Mouse (Mus musculus): Measurements from ENCODE around the gene Slc16a12.
"Not testable (repeated sequence)": the region's sequence is repeated elsewhere in the genome, so short reads cannot be mapped to it uniquely, and the experiment has no call there.

Gene Slc16a12

DNA sequence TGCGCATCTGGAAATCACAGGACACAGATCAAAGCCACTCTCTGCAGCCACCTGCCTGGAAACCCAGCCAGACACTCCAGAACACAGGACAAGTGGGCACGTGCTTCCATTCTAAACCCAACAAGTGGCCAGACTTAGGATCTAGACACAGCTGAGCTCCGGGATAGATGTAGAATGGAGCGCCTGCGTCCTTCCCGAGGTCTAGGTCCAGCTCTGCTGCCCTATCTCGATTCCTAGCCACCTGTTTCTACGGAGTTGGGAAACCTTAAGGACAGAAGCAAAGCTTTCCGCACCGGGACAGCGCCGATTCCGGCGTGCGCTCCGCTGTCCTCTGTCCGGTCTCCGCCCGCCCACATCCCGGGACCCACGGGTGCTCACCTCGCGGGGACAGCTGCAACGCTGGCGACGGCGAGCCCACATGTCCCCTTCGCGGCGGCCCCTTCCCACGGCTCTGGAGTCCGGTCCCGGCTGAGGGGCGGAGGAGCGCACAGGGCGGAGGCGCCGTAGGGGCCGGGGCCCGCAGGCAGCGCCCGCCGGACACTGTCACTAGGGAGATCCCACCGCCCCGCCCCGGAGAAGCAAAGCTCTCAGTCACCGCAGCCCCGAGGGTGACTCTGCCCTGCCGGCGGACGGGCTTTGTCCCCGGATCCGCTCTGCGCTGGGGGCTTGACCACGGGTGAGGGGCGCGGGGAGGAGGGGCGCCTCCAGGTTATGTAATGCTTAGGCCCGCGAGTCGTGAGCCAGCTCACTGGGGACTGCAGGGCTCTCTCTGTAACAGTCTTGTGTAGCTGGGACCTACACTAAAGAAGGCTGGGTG is at the start of gene Slc16a12:
Gene Slc16a12 (minus strand): TSS at position 602 of the 817 bp plus-strand sequence.
- DNase-seq (ENCODE audit: low spot score), result peak; percentile 63

DNA sequence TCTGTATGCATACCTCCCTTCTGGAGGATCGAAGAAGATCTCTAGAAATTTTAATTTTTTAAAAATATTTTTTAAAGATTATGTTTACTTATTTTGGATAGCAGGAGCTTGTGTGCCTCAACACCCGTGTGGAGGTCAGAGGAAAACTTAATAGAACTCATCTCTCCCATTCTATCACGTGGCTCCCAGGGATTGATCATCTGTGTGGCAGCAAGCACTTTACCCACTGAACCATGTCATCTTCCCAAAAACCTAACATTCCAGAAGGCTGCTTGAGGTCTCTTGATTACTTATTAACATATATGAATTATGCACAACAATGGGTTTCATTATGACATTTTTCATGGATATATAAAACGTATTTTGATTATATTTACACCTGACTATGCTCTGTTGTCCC is 49.3 kb upstream of the Slc16a12 start:
- no peak for DNase-seq (ENCODE audit: low spot score)

GRCm38 (mm10) chr19:34782491-34782890 is 35.4 kb upstream of the Slc16a12 start:
- no peak for DNase-seq (ENCODE audit: low spot score)

DNA sequence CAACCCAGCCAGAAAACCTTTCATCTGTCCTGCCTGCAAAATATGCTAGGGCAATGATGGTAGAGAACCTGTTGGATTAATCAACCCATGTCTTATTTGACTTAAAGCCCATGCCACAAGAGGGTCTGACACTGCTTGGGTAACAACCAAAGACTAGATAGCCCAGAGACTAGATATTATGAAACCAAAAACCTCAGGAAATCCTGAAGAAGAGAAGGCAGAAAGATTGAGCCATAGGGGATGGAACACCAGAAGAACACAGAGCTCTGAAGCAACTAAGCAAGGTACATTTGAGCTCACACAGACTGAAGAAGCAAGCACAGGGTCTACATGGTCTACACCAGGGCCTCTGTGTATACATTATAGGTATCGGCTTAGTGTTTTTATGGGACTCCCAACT is 31.9 kb upstream of the Slc16a12 start:
- no peak for DNase-seq (ENCODE audit: low spot score)

DNA sequence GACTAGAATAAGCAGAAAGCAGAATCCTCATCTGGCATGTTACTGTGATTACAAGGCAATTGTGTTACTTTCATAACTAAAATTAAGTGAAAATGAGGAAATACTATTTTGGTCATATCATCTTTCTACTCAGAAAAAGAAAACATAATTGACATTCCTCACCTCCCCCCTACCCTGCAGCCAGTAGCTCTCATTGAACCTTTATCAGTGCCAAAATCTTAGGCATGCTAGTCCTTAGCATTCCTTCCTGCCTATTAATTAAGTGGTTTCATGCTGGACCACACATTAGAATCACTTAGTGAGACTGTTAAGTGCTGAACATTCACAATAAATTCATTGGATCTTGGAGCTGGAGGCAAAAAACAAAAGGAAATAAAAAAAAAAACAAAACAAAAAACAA is 31.0 kb upstream of the Slc16a12 start:
- no peak for DNase-seq (ENCODE audit: low spot score)

- peak; percentile 39 for DNase-seq (ENCODE audit: low spot score)
Measured at GRCm38 (mm10) chr19:34772775-34773174, 25.7 kb upstream of the Slc16a12 start.

GRCm38 (mm10) chr19:34770764-34771163 is 23.7 kb upstream of the Slc16a12 start:
- DNase-seq (ENCODE audit: low spot score), result no peak

GRCm38 (mm10) chr19:34758754-34759153 is 11.7 kb upstream of the Slc16a12 start:
- DNase-seq (ENCODE audit: low spot score), result peak; percentile 84

DNA sequence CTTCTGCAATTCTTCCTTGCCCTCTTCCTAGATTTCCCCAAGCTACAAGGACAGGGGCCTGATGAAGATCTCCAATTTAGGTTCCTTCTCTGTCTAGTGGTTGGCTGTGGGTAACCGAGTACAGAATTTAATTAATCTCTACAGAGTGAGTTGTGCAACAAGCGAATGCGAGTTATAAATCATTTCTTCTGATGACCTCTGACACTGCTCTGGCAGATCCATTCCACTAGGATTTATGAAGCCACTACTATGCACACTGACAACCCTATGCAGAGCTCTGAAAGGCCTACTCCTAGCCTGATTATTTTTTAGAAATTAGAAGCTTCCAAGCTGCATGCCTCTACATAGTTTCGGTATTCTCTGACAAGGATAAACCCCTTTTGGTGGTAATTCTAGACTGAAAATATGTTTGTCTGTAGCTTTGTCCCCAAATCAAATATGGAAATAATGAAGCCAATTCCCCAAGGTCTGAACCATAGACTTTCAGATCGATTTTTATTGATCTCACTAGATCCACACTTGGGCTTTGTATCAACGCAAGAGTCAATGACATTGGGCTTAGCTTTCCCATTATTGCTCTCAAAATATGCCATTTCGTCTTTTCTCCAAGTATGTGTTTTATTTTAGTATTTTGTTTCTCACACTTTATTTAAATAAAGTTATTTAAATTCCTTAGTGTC is 9.6 kb upstream of the Slc16a12 start:
- no peak for DNase-seq (ENCODE audit: low spot score)

DNA sequence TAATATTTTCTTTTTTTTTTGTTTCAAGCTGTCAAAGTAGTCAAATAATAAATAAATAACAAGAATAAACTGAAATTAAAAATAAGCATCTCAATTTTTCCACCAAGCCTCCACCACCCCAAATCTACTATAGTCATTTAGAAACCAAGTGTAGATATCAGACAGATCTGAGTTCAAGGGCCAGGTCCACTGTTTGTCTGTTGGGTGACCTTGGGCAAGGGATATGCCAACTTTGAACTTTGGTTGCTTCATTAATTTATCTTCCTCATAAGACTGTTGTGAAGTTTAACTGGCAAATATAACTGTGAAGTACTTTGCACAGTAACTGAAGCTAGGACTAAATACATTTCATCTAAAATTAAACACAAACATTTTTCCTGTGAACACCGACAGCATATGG is 8.6 kb upstream of the Slc16a12 start:
- DNase-seq (ENCODE audit: low spot score), result no peak

DNA sequence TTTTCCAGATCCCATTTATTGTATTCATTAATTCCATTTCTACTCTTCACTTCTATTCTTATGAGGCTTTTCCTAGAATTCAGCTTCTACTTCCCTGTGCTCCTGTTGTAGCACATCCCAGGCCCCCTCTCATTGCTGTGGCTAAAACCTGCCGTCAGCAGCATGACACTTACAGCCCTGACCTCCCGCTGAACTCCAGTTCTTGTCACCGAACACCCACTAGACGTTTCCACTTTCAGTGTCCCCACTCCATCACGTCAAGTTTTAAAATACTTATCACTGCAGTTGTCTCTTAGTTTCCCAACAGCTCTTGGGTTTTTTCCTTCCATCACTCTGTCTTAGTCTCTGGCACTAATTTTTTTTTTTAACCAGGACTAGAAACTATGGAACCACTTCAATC is 6.2 kb upstream of the Slc16a12 start:
- no peak for DNase-seq (ENCODE audit: low spot score)

DNA sequence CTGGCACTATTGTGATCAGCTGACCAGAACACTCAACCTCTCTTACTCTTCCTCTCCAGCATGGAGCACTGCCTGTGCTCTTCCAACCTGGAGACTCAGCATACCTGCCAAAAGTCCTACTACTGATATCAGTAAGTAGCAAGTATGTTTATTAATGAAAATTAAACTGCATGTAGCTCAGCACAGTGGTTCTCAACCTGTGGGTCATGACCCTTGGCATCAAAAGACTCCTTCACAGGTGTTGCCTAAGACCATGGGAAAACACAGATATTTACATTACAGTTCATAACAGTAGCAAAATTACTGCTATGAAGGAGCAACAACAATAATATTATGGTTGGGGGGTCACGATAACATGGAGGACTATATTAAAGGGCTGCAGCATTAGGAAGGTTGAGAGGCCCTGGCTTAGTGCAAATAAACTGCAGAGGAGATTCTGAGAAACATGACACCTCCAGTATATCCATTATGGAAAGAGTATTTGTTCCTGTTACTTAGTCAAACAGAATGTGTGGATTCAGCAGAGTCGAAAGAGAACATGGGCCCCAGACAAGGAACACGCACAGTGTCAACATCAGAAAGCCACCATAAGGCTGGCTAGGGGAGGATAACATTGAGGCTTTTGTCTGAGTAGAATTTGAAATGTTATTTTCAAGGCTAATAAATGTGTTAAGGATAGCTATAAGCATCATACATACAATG is 5.5 kb upstream of the Slc16a12 start:
- DNase-seq (ENCODE audit: low spot score), result no peak

DNA sequence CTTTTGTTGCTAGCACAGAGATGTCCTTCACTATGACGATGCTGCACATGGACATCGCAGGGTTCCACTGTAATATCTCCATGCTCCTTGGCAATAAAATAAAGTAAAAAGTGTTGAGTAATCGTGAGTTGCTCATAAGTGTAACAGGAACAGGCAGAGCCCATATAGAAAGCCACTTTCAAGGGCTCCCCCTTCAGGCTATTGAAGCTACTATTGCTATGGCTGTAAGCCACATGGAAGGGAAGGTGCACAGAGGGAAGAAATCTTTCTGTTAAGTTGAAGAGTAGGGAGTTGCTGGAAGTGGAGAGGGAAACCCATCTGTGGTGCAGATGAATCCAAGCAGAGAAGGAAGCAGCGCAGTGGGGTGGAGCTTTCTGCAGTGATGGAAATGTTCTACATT is 4.1 kb upstream of the Slc16a12 start:
- DNase-seq (ENCODE audit: low spot score), result no peak

DNA sequence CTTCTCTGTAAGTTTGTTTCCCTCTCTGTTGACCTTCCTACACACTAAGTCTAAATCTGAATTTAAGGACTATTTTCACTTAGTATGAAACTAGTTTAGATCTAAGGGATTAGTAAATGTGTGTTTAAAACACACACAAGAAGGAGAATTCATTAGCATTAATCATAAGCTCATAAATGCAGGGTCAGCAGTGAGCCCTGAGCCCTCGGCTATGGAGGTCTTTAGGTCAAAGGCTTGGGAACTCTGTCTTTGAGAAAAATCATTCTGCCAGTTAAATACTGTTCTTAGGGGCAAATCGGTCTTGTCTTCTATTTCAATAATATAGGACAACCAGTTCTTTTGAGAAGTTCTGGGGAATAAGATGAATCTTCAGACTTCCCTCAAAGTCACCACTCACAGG is 1.9 kb upstream of the Slc16a12 start:
- no peak for DNase-seq (ENCODE audit: low spot score)

DNA sequence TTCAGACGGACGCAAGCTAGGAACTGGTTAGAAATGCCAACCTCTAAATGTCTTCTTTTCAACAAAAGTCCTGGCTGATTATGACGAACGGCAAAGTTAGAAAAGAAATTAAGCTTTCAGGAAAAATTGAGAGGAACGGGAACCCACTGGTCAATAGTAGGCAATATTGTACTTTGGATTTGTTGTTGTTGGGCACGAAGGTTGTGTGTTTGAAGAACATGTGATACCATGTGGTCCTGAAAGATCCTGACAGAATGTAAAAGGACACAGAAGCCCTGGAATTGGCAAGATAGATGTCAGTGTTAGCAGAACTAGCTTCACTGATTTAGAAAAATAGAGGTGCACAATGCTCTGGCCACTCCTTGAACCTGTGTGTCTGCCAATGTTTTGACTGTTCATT is 880 bp upstream of the Slc16a12 start:
- not testable (repeated sequence) for DNase-seq (ENCODE audit: low spot score)

DNA sequence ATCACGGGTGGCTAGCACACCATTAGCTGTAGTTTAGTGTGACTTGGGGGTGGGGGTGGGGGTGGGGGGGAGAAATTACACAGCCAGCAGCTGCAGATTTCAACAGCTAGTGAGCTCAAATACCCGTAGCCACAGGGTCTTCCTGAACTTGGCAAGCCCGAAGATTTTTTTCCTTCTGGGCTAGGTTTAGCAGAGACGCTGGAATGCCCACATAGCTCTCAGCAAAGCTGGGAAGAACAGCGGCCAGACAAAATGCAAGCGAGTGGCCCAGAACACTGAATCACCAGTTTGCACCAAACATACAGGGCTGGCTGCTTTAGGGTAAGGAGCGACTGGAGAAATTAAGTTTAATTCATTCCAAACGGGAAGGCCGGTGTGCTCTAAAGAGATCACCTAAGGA is 888 bp downstream of the Slc16a12 start:
- no peak for DNase-seq (ENCODE audit: low spot score)

DNA sequence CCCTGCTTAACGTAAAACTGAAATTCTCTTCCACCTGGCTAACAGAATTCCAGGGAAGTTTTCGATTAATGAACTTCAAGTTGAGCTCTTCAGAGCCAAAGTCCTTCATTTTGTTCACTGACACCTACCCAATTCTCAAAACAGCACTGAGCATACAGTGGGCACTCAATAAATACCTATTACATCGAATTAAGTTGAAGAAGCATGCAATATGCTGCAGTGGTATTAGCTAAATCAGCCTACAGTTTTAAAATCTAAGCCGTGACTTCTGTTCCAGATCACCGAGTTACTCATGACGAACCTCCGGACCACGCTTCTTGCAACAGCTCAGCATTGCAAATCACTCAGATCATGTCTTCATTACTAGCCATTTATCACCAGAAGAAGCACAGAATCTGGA is 2.1 kb downstream of the Slc16a12 start:
- DNase-seq (ENCODE audit: low spot score), result no peak

DNA sequence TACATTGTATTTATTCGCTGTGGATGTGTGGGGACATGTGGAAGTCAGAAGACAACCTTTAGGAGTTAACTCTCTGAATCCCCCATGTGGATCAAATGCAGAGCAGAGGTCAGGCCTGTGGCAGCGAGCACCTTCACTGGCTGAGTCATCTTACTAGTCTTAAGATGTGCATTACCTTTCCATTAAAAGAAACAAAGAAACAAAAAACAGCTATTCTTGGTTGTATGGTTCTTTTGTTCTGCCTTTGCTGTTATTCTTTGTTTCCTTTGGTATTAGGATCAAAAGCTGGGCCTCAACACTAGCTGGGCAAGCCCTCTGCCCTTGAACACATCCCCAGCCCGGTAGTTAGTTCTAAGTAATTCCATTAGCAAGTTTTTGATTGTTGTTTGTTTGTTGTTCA is 9.2 kb downstream of the Slc16a12 start:
- DNase-seq (ENCODE audit: low spot score), result no peak

DNA sequence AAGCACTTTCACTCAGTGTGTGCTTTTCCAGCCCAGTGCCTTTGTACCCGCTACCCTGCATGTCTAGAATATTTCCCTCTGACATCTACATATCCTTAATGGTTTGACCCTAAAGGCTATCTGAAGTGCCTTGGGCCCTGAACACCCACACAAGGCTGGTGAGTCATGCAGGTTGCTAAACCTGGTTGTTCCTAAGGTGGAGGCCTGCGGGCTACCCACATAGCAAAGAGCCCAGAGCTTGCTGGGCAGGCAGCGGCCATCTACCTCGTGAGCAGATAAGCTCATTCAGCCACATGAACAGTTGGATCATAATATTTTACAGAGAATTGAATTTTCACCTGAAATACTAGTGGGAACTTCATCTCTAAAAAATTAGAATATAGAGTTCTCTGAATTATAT is 11.2 kb downstream of the Slc16a12 start:
- no peak for DNase-seq (ENCODE audit: low spot score)

- no peak for DNase-seq (ENCODE audit: low spot score)
Measured at GRCm38 (mm10) chr19:34733020-34733419, 14.1 kb downstream of the Slc16a12 start.

GRCm38 (mm10) chr19:34731356-34731755 is 15.7 kb downstream of the Slc16a12 start:
- DNase-seq (ENCODE audit: low spot score), result no peak

DNA sequence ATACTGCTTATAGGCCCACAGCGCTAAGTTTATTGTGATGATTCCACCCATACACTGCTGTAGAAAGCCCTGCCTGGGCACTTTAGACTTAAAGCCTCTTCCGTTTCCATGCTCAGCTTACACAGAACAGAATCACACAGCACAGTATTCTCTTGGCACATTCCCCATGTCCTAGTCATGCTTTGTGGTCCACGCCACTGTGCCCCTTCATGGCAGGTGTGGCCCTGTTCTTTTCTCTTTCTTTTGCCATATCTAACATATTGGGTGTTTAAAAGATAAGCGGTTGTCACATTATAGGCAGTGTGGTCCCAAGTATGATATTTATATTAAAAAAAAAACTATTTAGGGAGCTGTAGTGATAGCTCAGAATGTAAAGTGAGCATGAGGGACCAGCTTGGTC is 16.5 kb downstream of the Slc16a12 start:
- DNase-seq (ENCODE audit: low spot score), result no peak

GRCm38 (mm10) chr19:34729505-34729904 is 17.6 kb downstream of the Slc16a12 start:
- no peak for DNase-seq (ENCODE audit: low spot score)

Measured in yolk sac, embryonic 10.5 days (tissue).